Mouse (Mus musculus) kidney, postnatal 36 days (tissue): ENCODE measurements at regions not wholly inside any gene's neighbourhood (a gene's known extent, or its start where the extent isn't known, plus 50 kb on each side); places are given as distances from the start of the nearest gene placed in this dataset.

Experiments used
- DNase-seq, 2 experiments: peaks; one replicate each; pipeline ENCODE4 v3.0.0; 2021 to 2022; ENCODE audit warnings: mixed read lengths in 2 of 2

DNA sequence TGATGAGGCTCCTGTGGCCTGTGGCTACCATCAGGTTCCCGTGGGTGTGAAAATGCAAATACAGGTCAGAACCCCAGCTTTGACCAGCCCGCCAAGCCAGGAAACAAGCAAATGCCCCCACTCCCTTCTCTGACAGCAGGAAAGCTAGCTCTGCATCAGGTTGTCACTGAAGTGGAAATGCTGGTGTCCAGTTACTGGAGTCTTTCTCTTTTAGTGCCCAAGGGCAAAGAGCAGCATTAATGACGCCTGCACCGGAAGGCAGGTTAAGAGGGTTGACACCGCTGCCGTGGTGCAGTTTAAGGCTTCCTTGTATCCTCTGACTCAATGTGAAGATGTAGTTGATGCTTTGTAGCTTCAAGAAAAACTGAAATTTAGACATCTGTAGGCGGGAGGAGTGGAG lies 368.1 kb upstream of the Sall1 start:
- DNase-seq = peak; percentile 42 to 46

DNA sequence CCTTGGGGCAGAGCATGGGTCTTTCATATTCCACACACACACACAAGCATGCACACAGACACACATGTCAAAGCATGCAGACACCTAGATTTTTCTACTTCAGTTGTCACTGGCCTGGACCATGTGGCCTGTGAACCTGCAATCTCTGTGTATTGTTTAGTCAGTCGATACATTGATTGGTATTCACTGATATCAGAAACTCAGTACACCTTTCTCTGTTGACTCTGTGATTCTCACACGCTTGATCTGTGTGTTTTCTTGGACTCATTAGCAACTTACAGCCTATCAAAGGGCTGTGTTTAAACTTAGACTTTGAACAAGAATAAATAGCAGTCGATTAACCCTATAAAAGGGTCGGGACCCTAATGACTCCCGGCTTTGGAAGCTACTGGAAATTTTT lies 362.7 kb upstream of the Sall1 start:
- DNase-seq = no peak

DNA sequence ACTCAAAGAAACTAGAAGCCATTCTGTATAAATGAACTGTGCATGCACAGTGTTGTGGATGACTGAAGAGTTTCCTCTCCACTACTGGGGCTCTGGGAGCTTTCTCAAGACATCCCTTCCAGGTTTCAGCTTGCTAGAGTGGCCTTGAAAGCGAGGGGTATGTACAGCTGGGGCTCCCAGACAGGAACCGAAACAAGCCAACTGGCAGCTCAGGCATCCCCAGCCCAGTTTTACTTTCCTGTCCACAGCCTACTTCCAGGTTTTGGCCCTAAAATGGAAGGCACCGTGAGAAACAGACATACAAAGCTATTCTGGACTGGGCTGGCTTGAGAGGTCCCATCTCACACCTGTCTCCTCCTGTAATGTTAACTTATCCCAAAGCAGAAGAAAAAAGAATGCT lies 360.3 kb upstream of the Sall1 start:
- DNase-seq = no peak

DNA sequence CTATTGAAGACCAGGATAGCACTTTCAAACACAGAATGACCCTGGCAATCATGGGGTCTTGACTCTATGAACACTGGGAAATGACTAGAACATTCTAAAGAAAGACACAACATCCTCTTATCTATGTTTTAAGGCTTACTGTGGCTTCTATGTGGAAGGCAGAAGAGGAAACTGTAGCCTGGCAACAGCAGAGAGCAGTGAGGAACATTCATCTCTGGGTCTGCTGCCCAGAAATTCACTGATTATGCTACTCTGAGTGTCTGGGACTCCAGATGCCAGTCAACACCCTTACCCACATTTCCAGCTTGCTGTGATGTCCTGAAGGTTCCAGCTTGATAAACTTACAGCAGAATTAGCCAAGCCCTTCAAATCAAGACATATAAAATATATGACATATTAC lies 352.7 kb upstream of the Sall1 start:
- no peak for DNase-seq

DNA sequence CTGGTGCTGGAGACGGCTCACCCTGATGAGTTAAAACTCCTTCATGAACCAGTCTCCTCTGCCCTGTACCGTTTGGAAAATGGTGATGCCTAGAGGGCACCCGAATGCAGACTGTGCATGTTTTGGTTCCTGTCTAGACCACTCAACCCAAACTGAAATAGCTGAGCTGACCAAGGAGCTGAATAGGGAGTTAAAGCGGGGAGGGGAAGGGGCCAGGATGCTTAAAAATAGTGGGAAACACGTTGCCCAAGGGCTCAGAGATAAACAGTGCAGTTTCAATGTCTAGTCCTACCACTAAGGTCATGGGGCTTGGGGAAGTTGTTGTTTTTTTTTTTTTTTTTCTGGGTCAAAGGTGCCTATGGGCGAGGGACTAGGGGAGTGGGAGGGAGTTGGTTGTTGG lies 348.8 kb upstream of the Sall1 start:
- DNase-seq = no peak

DNA sequence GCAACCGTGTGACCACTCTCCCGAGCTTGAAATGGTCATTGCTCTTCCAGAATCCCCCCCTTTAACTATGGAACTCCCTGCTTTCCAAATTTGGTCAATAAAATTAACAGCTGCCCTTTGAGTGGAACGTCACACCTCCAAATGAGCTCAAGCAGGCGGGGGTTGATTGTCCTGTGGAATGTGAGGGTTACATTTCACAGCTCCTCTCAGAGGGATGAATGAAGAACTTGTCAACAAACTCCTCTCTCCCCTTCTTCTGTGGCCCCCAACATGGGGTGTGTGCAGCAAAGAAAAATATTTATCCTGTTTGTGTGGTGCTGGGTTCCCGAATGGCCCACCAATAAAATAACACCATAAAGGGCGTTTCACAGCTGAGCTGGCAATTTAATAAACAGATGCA lies 344.8 kb upstream of the Sall1 start:
- DNase-seq = no peak

DNA sequence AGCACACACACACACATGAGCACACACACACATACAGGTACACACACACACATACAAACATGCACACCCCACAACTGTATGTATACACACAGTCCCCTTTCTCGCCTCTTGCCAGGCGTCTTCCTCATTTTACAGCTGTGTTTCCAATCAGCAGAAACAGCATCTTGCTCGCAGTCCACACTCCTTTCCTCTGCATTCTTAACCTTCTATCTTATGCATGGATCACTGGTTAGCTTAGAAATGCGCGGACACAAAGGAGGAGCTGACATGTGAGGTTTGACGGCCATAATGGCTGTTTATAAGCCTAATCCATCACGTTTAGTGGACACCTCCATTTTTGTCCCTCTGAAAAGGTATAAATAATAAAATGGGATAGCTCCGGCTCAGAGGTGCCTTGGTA lies 343.3 kb upstream of the Sall1 start:
- DNase-seq = no peak

DNA sequence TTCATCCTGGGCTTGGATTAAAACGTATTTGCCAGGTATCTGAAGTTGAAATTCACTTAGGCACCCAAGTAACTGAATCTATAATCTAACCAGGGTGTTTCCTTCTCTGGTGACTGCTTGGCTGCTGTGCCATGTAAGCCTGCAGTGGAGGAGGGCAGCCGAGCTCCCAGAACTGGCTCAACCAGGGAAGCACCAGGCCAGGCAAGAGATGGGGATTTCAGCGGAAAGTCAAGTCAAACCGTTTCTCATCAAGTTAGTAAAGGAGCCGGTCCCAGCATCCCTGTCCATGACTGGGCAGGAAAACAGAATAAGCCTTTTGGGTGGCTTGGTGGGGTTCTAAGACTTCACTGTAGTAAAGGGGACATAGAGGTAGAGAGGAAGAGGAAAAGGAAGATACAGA lies 341.1 kb upstream of the Sall1 start:
- no peak for DNase-seq

DNA sequence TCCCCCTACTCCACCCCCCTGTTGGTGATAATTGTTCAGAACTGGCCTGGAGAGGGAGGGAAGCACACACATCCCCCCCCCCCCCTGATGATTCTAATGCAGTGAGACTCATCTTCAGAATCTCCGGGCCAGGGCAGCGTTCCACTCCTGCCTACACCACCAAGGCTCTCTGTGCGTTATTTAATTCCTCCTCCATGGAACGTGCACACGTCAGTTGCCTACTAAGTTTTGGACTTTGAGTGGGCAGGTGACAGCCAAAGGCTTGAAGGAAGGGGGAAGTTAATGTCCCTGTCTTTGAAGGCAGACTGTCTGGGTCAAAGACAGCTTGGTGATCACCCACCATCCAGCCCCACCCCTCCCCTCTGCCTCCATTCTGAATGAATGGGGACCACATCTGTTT lies 339.8 kb upstream of the Sall1 start:
- no peak for DNase-seq

DNA sequence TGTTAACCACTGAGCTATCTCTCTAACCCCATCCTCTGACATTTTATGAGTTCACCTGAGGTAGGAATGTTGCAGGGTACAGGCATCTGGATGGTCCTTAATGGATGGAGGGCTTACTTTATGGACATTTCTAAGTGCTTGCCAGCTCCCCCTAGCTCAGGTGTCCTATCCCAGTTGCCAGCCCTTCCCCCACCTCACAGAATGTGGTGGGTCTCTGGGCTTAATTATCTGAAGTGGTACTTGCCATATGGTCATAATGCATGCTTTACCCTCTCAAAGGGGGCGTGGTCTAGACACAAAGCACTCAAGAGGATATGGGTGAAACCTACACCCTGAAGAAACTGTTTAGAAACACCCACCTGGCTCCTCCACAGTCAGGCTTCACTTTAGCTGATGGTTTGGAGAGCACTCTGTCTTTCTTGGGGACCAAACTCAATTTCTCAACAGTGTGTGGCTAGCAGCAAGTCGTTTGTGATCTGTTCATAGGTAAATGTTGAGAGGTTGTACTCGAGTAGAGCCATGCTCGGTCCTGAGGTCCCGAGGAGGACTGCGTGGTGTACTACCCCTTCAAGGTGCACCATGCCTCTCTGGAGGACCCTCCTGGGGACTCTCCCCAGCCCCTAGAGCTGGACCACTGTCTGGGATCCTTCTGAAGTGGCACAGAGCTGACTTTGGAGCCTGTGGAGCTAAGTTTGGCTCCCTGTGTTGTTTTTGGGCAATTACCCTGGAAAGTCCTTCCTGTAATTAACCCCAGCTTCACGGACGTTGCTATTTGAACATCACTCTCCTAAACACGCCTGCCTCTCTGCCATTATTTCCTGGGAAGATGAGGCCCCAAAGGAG lies 338.8 kb upstream of the Sall1 start:
- no peak for DNase-seq

DNA sequence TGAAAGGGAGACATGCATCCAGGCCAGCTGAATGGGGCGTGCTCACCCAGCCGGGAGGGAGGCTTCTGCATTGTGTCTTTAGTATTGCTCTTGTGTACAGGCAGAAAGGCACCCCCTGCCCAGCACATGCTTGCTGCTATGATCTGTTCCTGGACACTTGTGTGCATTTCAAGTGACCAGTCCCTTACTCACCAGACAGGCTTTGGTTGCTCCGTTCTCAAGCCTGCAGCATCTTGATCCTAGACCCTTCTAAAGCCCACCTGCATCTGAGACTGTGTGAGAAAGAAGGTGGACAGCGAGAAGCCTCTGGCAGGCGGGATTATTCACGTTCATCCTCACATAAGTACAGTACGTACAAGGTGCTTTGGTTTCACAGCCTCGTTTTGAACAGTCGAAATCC lies 336.5 kb upstream of the Sall1 start:
- no peak for DNase-seq

DNA sequence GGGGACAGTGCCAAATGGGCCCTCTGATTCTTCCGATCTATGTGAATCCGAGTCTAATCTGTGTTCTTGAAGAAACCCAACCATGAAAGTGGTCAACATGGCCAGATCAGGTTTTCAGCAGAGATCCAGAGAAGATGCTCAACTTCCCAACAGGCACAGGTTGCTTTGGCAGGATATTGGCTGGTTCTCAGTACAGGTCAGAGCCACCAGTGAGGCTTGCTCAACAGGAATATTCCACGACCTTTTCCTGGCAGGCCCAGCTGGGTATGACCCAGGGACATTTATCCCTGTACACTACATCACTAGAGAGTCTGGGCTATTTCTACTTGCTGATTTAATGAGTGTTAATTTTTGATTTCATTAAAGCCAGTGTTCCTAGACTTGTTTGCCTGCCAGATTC lies 328.8 kb upstream of the Sall1 start:
- DNase-seq = no peak

DNA sequence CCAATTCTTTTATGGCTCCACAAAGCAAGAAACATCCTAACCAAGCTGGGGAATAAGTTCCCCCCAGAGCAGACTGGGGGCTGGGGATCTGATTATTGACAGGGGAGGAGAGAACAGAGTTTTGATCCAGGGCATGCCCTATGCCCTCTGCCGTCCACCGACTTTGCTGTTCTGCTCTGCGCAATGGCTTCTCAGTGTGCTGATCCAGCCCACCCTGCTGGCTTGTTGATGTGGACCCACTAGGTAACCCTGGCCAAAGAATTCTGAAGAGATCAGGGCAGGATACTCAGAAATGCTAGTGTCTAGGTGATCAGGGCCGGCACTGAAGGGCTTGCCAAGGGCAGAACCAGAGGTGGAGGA lies 327.8 kb upstream of the Sall1 start:
- no peak for DNase-seq

DNA sequence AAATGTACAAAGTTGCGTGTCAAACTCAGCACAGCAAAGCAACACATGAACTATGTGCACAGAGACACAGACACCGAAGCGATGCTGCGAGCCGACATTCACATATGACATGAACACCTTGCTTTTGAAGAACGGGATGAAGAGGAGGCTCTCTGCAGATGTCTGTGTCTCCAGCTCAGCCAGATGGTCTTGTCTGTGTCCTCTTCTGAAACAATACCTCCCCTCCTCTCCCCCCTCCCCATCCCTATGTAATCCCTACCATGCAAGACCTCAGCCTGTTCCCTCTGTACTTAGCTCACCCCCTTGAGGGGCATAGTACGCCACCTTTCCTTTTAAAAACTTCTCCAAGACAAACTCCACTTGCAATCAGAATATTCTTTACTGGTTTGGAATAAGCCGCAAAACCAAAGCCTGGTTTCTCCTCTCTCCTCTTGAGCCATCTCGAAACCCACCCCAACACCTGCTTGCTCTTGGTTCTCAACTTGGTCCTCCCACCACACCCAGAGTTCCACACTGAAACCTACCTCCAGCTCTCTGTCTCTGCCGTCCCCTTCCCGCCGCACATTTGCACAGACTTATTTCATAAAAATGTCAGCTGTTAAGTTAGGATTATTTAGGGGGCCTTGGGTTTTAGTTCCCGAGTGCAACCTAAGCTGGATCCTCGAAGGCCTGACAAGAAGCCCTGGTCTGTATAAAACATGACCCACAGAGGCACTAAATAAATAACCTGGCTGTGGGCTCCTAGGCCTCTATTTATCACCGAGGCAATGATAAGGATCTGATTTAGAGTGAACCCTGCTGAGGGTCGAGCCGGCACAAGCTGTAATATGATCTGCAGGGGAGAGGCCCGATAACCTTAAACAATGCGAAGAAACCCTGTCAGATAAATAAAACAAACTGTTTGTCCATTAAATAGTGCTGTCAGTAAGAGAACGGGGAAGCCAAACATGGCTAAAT lies 327.1 kb upstream of the Sall1 start:
- DNase-seq = no peak

DNA sequence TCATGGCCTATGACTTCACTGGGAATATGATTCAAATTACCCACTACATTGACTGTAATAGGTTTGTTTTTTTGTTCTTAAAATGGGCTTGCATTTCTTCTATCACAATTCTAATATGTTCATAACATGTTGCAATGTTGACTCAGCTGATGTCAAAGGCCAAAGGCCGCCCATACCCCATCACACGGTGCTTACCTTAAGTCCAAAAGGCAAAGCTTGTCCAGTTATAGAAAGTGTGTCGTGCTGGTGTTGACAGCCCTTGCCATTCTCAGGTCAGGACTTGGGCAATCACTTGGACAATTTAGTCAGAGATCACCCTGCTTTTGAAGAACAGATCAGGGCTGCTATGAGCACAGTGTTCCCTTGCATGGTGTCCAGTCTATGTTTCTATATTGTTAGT lies 321.5 kb upstream of the Sall1 start:
- DNase-seq = no peak

DNA sequence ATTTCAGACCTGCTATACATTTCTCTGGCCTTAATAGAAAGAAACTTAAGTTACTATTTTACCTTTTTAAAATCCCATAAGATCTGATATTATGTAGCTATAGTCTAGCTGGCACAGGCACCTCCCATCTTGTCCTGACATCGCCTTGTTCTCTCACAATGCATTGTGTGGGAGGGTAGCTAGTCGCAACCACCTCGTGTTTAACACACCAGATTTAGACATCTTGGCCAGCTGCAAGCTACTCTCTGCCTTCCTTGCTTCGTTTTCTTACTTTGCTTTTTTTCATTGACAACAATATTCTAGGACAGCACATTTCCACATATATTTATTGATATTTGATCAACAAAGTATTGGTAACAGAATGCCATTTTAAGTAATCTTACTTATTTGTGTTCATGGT lies 314.4 kb upstream of the Sall1 start:
- no peak for DNase-seq

DNA sequence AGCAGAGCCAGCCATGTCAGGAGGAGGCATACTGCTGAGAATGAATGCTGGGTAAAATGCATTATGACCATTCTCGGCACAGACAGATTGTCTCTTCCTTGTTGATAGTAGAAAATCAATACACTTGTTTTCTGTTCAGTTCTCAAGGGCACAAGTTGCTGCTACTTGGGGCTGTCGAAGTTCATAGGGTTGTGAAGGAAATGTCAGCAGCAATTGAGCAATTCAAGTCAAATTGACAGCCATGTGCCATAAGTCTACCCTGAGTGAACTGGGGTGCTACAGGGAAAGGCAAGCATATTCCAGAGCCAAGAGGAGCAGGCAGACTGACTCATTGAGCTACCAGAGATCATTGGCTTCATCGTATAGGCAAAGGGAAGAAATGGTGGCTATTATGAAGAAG lies 301.6 kb upstream of the Sall1 start:
- no peak for DNase-seq

DNA sequence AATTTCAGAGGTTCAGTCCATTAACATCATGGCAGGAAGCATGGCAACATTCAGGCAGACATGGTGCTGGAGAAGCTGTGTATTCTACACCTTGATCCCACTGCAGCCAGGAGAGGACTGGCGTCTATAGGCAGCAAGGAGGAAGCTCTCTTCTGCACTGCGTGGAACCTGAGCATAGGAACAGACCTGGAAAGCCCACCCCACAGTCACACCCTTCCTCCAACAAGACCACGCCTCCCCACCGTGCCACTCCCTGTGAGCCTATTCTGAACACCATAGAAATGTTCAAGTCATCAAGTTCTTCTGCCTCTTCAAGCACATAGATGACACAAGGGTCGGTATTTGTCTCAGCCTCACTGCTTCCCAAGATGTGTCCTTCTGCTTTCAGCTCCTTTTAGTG lies 297.7 kb upstream of the Sall1 start:
- DNase-seq = no peak

DNA sequence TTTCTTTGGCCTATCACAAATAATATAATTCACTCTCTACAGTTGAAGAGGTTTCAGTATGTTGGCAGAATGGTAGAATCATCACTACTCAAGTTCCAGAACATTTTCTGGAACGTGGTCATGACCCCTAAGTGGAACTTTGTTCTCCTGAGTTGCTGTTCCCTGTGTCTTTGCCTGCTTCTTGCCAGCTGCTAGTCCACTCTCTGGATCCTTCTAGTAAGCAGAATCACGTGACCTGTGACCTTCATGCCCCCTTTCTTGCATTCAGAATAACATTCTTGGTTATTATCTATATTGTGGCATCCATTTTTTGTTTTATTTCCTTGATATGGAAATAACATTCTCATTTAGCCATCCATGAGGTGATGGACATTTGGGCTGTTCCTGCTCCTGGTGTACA lies 291.5 kb upstream of the Sall1 start:
- DNase-seq = peak; percentile 61 to 73

DNA sequence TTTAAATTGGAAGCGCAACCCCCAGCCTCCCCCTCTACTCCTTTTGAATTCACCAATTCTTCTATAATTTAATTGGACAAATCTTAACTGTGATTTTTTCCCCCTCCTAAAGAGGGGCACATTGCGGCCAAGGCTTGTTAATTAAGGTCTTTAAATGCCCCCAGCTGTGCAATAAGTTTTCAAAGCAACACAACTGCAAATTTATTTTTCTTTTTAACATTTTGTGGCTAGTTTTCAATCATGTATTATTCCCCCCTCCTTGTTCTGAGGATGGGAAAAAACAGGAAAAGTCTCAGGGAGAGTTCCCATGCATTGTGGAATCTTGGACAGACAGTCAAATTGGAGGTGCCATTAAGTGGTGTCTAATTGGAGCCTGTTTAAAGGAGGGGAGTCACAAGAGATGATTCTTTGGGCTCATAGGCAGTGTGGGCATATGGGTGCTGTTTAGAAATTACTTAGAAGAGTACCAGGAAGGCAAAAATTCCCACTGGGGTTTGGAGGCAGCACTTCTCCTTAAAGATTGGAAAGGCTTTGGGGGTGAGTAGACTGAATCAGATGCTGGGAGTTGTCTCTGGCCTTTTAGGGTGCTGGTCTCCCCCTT lies 281.9 kb upstream of the Sall1 start:
- DNase-seq = no peak

DNA sequence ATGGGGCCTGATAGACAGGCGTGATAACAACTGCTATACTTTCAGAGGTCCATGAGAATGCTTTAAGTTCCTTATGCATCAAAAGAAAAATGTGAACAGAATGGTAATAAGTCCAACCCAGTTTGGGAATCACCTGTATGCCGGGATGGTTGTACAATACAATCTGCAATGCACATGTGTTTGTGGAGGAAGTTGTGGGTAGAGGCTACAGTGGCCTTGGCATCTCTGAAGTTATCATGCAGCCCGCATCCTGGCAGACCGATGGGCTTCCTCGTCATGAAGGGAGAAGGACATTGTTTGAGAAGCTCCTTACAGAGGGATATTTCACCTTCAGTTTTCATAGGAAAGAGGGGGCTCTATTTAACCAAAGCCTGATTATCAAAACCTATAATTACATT lies 281.3 kb upstream of the Sall1 start:
- DNase-seq = no peak

DNA sequence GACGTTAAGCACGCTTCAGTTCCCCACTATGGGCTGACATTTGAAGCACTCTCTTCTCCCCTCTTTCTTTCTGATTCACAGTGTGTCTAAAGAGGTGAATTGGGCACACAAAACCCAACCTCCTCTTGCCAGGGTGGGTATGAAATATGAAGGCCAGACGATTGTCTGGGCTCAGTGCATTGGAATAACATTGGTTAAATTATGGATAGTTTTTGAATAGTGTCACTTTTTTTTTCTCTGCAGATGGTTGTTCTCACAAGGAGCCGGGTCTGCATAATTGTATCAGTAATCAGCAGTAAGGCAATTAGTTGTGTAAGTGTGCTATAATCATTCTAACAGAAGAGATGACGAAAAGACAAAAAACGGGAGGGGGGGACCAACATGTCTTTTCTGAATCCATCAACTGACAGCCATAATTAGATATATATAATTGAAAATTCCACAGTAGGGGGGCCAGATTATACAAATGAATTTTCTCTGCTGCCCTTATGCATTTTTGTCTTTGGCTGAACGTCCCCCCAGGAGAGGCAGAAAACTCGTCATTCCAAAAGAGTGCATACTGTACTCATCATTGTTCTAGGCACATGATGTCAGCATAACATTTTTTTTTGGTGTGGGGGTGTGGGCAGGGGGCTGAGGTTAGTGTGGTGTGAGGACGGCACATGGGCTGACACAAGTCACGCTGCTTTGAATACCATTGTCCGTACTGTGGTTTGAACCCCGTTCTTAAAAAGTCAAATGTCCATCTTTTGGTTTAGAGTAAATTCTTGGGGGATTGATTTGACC lies 280.7 kb upstream of the Sall1 start:
- no peak for DNase-seq
